Mouse (Mus musculus) spleen, postnatal 14 days (tissue): Measurements from ENCODE around the gene Tlr5.

Experiments
- DNase-seq, 2 experiments: peaks; one replicate each; pipeline ENCODE4 v3.0.0; 2021 to 2022; ENCODE audit warnings: low spot score in 2 of 2

Gene Tlr5

DNA sequence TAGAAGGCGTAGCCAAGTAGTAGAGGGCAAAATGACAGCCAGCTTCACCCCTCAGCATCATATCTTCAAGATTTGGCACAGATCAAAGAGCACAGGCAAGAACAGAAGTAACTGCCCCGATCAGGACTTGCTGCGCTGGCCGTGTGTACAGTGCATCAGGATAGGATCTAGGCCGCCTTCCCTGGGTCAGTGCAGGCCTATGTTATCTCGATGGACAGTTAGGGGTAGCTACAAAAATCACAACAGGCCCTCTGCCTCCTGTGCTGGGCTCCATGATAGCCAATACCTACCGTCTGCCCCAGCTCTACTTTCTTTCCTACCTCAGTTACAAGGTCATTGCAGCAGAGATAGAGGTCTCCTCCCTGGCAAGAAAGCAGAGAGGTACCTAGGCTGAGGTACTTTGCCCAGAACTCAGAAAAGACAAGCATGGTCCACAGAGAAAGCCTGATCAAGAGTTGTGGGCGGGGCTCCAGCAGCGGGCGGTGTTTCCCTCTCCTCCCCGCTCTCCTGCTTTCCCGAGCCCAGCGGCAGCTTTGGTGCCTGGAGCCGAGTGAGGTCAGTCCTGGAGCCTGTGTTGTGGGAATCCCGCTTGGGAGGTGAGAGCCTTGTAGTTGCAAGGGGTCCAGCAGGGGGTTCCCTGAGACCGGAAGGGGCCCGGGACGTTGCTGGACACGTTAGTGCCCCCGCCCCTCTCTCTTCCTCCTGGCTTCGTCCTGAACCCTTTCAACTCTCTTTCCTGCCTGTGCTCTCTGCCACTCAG lies at the start of gene Tlr5:
Gene Tlr5 (plus strand): TSS at position 502 of the 760 bp plus-strand sequence.
- no peak for DNase-seq

- no peak for DNase-seq
Measured at GRCm38 (mm10) chr1:182905669-182906068, 48.9 kb upstream of the Tlr5 start.

DNA sequence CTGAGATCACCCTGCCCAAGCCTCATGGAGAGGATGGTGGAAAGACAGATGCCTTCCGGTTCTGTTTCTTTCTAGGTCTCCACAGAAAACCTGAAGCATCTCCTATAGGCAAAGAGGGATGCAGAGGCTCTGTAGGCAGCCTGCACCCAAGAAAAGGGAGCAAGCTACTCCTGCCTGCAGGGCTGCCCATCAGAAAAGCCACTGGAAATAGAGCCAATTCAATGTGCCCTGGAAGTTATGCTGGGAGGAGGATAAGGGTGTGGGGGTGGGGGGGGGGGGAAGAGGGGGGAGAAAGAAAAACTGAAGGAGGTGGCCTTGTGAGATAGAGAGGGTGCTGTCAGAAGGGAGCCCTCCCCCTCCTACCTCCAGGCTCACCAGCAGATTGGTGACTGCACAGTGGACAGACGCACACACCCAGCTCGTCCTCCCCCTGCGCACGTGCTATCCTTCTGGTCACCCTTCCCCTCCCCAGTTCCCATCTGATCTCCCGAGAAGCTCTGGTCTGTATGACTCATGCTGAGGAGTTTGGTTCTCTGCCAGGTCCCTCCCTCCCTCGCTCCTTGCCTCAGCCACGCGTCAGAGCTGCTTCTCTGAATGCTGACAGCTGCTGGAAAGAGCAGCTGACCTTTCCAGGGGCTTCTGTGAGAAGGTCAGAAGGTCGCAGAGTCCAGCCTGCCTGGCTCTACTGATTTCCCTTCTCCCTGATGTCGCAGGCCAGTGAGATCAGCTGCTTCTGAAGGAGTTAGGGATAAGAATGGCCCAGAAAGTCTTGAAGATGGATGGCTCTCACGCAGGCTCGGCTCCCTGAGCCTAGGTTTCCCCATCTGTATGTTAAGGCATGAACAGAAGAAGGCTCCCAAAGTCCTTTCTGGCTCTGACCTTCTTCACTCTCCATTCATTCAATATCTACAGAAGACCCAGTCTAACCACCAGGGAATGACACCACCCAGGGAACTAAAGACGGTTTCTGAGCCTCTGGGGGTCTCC lies 46.2 kb upstream of the Tlr5 start:
- DNase-seq, result peak in 1 of 2 experiments; percentile 9

DNA sequence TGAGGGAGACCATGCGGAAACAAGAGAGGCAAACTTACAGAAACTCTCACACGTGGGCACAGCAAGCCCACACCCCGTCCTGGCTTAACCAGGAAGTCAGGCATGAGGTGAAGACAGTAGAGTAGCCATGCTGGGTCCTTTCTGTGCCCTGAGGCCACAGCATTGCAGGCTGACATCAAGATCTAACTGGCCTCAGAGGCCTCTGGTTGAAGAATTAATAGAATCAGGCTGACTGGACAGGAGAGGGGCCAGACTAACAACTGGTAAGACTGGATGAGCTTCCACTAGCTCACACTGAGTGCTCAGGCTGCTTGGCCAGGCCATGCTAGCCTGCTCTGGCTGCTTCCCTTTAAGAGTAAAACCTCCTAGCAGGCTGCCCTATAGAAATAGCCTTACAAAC lies 45.5 kb upstream of the Tlr5 start:
- DNase-seq, result no peak

GRCm38 (mm10) chr1:182909596-182909995 lies 45.0 kb upstream of the Tlr5 start:
- no peak for DNase-seq

- no peak for DNase-seq
Measured at GRCm38 (mm10) chr1:182912591-182912990, 42.0 kb upstream of the Tlr5 start.

DNA sequence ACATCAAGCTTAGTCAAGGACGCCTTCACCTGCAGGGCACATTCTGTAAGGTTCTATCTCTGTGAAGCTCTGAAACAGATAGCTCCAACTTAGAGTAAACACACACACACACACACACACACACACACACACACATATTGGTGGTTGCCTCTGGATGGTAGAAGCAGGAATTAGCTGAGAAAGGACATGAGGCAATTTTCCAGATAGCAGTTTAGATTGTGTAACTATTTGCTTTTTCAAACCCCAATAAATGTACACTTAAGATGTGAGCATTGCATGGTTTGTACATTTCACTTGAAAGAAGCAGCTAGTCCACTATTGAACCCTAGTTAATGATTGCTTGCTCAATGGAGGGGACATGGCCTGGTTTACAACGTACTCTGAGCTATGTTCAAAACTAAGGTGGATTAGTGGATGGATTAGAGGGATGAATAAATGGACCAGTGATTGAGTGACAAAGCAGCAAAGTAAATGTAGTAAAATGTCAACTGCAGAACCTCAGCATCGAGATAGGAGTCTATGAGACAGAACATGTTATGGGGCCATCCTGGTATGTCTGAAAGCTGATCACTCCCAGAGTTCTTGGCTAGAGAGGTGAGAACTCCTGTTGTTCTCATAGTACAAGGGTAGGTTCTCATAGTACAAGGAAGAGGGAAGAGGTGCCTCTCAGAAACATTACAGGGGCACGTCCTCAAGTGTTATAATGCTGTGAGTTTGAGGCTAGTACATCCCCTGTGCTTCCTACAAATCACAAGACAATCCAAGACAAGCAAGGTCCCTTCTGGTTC lies 40.3 kb upstream of the Tlr5 start:
- DNase-seq, result no peak

DNA sequence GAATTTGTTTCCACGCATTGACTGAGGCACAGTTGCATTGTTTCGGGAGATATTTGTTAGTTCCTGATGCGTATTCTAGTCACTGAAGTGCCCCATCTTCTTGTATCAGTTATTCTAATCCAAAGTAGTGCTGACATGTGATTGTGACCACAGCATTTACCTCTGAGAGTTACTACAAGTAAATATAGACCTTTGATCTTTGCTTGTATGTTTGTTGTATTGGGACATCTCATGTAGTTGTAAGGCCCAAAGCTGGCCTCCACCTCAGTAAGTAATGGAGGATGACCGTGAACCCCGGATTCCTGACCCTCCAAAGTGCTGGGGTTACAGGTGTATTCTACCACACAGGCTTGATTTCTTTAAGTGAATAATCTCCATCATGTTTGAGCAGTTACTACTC lies 38.4 kb upstream of the Tlr5 start:
- DNase-seq, result no peak

DNA sequence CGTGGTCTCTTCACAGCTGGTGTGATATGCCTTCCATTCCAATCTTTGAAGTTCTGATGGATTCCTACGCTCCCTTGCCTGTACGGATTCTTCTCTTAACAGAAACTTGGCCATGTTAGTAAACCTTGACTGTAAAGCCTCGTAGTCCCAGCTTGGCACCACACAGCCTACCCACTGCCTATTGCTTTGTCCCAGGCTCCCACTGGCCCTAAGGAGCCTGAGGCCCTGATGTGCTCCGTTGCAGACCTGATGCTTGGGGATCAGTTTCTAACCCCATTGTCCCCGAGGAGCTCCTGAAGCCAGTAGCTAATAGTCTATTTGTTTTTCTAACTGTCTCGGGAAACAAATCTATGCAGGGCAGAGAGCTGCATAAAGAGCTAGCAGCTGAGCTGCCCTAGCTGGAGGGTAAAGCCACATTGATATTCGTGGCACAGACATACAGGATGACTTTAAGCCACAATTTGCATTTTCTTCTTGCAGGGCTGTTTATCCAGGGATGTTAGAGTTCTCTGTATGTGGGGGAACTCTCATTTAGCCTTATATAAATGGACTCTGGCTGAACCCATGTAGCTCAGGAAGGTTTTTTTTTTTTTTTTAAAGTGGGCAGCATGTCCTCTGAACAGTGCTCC lies 35.8 kb upstream of the Tlr5 start:
- no peak for DNase-seq

GRCm38 (mm10) chr1:182922824-182923223 lies 31.8 kb upstream of the Tlr5 start:
- DNase-seq, result no peak

- no peak for DNase-seq
Measured at GRCm38 (mm10) chr1:182926465-182926864, 28.1 kb upstream of the Tlr5 start.

DNA sequence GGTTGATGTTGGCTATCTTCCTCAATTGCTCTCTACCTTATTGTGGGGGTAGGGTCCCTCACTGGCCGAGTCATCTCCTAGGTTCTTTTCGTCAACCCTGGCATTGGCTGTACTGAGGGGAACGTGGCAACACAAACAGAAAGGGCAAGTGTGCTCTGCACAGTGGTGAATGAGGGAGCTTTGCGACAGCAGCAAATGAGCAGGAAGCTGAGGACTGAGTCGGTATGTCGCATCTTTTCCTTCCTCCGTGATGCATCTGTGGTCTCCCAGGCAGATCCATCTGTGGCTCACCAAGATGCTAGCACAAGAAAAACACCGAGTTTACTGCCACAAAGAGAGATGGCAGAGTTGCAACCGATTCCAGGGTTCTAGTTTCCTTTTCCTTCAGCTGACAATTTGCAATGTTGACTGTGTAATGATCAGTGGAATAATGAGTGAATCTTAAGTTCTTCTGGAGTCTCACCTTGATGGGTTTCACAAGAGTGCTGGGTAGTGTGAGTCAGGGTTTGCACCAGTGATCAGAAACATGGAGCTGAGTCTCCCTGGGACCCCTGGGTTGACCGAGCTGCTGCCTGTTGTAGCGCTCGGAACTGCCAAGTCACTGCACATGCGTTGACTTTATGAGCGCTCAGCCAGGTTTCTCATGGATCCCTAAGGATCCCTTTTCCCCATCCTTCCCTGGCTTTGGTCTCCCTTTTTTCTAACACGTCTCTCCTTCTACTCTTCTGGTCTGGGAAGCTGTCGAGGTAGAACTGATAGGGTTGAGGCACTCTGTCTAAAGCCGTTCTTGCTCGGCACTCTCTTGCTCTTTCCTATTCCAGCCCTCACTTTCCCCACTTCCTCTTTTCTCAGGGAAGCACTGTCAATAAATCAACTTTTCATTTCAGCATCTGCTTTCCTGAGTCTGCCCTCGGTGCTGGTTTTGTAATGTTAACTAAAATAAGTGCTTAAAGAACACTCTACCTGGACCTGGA lies 26.4 kb upstream of the Tlr5 start:
- DNase-seq, result no peak

DNA sequence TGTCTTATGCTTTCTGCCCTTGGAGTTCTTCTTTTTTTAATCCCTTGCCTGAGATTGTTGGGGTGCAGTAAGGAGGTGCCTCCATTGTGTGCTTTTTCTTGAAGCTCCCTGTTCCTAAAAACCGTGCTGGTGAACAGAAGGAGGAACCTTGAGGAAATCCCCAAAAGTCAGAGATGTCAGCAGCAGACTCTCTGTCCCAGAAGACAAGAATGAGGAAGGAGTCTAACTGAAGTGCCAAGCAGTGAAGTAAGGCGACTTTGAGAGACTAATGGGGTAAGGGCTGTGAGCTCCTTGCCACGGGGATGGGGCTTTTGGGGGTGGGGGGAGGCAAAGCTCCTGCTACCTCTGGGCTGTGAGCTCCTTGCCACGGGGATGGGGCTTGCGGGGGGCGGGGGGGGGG lies 19.1 kb upstream of the Tlr5 start:
- no peak for DNase-seq

DNA sequence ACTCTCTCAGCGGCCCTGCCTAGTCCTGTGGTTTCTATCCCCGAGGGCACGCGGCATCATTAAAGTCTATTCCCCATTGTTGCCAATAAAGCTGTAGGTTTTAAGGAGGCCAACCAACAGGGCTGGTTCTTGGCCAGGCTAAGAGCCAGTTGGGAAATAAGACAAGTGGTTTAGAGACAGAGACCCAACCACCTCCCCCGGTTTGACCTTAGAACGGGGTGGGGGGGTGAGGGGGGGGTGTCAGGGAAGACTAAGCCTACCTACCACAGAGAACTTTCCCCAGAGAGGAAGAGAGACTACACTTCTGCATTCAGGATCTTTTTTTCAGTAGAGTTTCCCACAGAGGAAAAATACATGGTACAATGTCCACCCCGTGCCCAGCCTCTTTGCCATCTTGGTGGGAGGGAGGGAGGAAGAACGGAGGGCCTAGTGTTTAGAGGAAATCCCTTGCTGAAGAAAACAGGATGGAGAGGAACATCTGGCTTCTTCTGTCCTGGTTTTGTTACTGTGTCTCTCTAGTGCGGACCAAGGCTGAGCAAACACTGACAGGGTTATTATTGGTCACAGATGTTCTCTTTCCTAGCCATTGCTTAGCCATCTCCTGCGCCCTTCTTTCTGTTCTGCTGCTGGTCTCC lies 17.0 kb upstream of the Tlr5 start:
- DNase-seq, result no peak

- DNase-seq, result no peak
Measured at GRCm38 (mm10) chr1:182941921-182942320, 12.7 kb upstream of the Tlr5 start.

DNA sequence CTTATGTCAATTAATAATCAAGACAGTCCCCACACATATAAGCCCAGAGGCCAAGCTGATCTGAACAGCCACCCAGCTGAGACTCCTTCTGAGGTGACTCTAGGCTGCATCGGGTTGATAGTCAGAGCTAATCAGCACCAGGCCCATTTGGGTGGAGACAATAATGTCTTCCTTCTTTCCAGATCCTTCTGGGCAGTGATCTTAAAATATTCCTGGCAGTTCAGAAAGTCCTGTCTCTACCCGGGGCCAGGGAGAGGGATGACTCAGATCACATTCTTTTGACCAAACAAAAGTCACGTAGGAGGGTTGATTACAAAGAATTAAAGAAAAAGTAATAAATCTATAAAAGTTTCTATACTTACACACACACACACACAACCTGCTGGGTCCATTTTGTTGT lies 10.7 kb upstream of the Tlr5 start:
- DNase-seq, result no peak

- no peak for DNase-seq
Measured at GRCm38 (mm10) chr1:182944638-182945037, 9.9 kb upstream of the Tlr5 start.

DNA sequence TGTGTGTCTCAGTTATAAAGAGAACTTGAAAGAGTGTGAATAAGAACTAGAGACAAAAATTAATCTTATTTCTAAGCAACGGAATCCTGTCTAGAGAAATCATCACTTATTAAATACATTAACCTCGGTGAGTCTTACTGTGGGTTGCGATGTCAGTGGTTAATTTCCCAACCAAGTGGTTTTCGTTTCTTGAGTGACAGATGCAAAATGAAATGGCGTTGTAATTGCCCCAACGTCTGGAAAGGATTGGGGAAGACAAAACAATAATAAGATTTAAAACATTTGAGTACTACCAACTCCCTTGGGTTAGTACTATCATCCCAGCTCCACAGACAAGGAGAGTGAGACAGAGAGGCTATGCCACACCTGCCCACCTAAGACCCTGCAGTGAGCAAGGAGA lies 9.0 kb upstream of the Tlr5 start:
- no peak for DNase-seq

GRCm38 (mm10) chr1:182951298-182951697 lies 3.3 kb upstream of the Tlr5 start:
- DNase-seq, result no peak

DNA sequence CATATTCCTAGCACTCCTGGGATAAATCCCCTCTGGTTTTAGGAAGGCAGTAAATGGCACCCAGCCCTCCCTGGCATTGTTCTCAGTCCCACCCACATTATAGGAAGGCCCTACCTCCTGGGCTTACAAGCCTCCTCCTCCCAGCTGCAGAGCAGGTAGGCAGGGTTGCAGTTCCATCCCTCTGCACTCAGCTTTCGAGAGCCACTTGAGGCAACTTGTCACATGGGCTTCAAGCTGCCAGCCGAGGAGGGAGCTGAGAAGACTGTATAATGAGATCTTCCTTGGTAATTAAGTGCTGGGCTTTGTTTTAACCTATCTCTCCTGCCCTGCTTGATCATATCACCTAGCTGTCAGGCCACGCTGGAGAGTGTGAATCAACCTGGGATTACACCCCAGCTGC lies 1.4 kb upstream of the Tlr5 start:
- DNase-seq, result no peak
